Mouse (Mus musculus) cortical plate, adult 2 months (tissue): ENCODE measurements around the gene Olfr958. TPM values are rescaled to one million over a fixed set of nuclear protein-coding genes. Genes with fewer than 3 reads are reported as not detected.

ENCODE experiments used
- H3K27ac ChIP-seq: fragments of 200-500 bp; 2 replicates; pipeline ENCODE4 v1.5.1; 2012; ENCODE audit warnings: low read length, control low read depth, inconsistent platforms; ENCODE audit not compliant: insufficient read depth
- H3K4me1 ChIP-seq: fragments of 200-500 bp; 2 replicates; pipeline ENCODE4 v1.6.1; 2011; ENCODE audit warnings: low read length; ENCODE audit not compliant: control insufficient read depth, insufficient read depth
- H3K4me3 ChIP-seq: fragments of 200-500 bp; 2 replicates; pipeline ENCODE4 v1.5.1; 2011; ENCODE audit warnings: mild to moderate bottlenecking, low read length, control low read depth; ENCODE audit not compliant: insufficient read depth
- CTCF ChIP-seq: fragments of 200-500 bp; IDR thresholded peaks from 2 replicates; pipeline ENCODE4 v1.5.1; 2011; ENCODE audit warnings: mild to moderate bottlenecking, control low read depth, low read length; ENCODE audit not compliant: insufficient read depth; ENCODE audit errors: extremely low read depth
- POLR2A ChIP-seq: fragments of 200-500 bp; IDR thresholded peaks from 2 replicates; pipeline ENCODE4 v1.6.1; 2011; ENCODE audit warnings: mild to moderate bottlenecking, low read length, control low read depth; ENCODE audit not compliant: insufficient read depth; ENCODE audit errors: extremely low read depth
- polyA plus RNA-seq: library from polyadenylated mRNA; depleted of rRNA; stranded (reverse); fragments of >200 nt; gene quantifications from 2 replicates; pipeline ENCODE4 v1.2.3, GENCODE M21; 2012; rRNA removed

The Olfr958 gene
- polyA plus RNA-seq: not detected in 2 replicates

DNA sequence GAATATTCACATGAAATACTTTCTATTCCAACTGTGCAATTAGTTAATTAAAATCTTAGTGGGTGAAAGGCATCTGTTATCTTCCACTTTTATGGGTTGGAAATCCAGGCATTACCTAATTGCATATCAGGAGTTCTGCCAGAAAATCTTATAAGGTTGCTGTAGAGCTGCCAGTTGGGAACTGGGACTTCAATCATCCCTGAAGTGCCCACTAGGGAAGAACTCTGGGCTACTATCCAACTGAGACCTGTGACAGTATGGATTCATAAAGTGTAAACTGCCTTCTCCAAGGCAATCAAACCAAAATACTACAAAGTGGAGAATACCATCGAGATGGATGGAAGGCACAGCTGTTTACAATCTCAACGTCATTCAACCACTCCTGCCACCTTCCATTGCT, at the start of gene Olfr958:
TSS of gene Olfr958 (minus strand) at position 109 of the 400 bp plus-strand sequence.
- Histone ChIP-seq H3K4me3 (no peak within 1 kb of the TSS), H3K27ac (no peak within 1 kb of the TSS), H3K4me1 (no peaks in the 10 kb centered on the region; the same call in 1 of the 2 replicates)
- TF ChIP-seq CTCF (no peak), POLR2A (no peak)

- no peak overlapping the region for H3K27ac ChIP-seq
Measured at GRCm38 (mm10) chr9:39603333-39603845, 49.5 kb upstream of the Olfr958 start.

GRCm38 (mm10) chr9:39602536-39603332, 48.9 kb upstream of the Olfr958 start:
- no peak overlapping the region for H3K27ac ChIP-seq
- no peak for TF ChIP-seq CTCF
- no peak for TF ChIP-seq POLR2A

More at GRCm38 (mm10) chr9:39603333-39603845, 49.5 kb upstream of the Olfr958 start:
- TF ChIP-seq CTCF: no peak
- TF ChIP-seq POLR2A: no peak
- peak overlapping the region; percentile 36 for H3K4me3 ChIP-seq
- peaks cover 2% of the 10 kb centered on the region; the same call in 1 of the 2 replicates for H3K4me1 ChIP-seq

DNA sequence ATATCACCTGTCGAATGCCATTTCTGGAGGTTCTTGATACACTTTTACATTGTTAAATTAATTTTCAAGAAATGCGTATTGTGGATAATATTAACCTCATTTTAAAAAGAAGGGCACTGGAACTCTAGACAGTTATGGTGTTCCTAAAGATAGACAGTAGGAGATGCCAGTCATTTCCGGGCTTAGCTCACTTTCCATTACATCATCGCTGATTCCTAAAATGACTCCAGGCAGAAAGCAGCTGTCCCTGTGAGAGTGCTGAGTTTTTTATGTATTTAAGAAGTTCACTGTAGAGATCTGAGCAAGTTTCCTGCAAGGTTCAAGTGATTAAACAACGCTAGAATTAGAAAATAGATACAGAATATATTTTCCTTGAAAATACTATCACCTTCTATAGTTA, 23.2 kb upstream of the Olfr958 start:
- no peaks in the 10 kb centered on the region for H3K4me1 ChIP-seq
- H3K4me3 ChIP-seq: no peak overlapping the region
- no peak for TF ChIP-seq POLR2A
- no peak for TF ChIP-seq CTCF
- no peak overlapping the region for H3K27ac ChIP-seq

More at GRCm38 (mm10) chr9:39602536-39603332, 48.9 kb upstream of the Olfr958 start:
- Histone ChIP-seq H3K4me1 (peaks cover 2% of the 10 kb centered on the region; the same call in 1 of the 2 replicates), H3K4me3 (peak overlapping the region; percentile 36)

GRCm38 (mm10) chr9:39575469-39575868, 21.6 kb upstream of the Olfr958 start, which contains the start of gene Olfr959:
TSS of gene Olfr959 (minus strand) at chr9:39575569.
- no peak within 1 kb of the TSS for H3K27ac ChIP-seq
- H3K4me3 ChIP-seq: no peak within 1 kb of the TSS
- TF ChIP-seq POLR2A (no peak), CTCF (no peak)
- H3K4me1 ChIP-seq: no peaks in the 10 kb centered on the region

- TF ChIP-seq CTCF (no peak), POLR2A (no peak)
- Histone ChIP-seq H3K4me1 (no peaks in the 10 kb centered on the region; the same call in 1 of the 2 replicates), H3K27ac (no peak overlapping the region), H3K4me3 (no peak overlapping the region)
Measured at GRCm38 (mm10) chr9:39558349-39558647, 4.4 kb upstream of the Olfr958 start.

DNA sequence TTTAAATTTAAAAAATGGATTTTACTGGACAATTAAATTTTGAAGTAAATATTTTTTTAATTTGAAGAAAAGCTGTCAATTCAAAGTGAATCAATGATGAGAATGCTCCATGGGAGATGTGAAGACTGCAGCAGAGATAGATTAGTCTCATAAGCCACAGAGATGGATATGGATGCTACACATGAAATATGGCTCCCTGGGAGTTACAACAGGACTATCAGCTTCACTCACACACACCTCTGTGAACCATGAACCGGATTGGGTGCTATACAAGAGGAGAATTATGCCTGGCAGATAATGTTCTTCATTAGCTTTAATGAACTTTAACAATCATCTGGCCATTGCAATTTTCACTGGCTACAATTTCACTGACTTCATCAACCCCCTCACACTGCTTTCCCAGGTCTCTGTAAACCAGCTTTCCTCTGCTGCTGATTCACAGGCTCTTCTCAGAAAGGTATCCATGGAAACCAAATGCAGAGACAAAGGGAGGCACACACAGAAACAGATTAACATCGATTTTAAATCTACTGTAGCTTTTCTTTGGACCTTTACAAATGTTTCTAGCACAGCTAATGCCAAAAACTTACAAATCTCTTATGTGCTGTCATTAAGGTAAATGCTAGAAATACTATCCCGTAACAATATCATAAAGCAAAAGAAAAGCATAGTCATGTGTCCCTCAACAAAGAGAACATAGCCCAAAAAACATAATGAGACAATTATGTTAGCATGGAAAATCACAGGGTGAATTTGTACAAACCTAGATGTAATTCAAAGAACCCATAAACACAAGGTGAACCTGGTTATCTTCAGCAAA, 3.9 kb upstream of the Olfr958 start:
- Histone ChIP-seq H3K27ac (no peak overlapping the region), H3K4me1 (no peaks in the 10 kb centered on the region; the same call in 1 of the 2 replicates), H3K4me3 (no peak overlapping the region)
- TF ChIP-seq POLR2A (no peak), CTCF (no peak)

GRCm38 (mm10) chr9:39550806-39551205, 3.0 kb downstream of the Olfr958 start:
- no peak overlapping the region for H3K4me3 ChIP-seq
- H3K4me1 ChIP-seq: no peaks in the 10 kb centered on the region
- no peak for TF ChIP-seq POLR2A
- no peak for TF ChIP-seq CTCF
- H3K27ac ChIP-seq: no peak overlapping the region

DNA sequence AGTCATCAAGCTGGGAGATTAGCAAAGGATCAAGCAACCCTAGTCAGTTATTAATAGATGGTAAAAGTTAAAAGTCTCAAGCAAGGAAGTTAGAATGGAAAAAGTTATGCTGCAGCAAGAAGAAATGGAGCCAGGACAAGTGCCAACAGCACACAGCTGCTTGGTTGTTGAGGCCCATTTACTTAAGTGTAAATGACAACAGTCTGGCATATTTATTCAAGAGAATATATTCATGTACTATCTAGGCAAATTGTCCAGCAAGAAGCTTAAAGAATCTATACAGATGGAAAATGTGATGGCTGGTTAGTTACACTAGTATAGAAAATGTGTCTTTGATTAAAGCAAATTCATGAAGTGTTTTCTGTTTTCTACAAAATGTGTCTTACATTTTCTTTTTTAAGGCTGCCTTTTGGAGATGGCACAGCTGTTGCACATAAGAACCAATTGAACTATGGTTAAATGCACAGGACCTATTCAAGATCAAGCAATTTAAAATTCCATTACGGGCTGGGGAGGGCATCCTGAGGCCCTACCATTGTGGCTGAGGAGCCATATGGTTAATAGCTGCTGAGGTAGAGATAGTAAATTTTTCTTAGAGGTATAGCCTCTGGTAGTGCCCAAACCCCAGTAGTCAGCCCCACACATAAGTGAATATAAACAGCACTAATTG, 30.1 kb downstream of the Olfr958 start:
- no peak overlapping the region for H3K27ac ChIP-seq
- no peak overlapping the region for H3K4me3 ChIP-seq
- H3K4me1 ChIP-seq: no peaks in the 10 kb centered on the region
- TF ChIP-seq CTCF: no peak
- no peak for TF ChIP-seq POLR2A
